Mouse (Mus musculus): Measurements from ENCODE around the gene Pou3f3.

GRCm38 (mm10) chr1:42704981-42705810, 9.6 kb downstream of the Pou3f3 start:
- TF ChIP-seq MAX (IDR thresholded peaks at IDR 0.05; ENCODE audit: low read depth), result no peak
- no peak for TF ChIP-seq POLR2A (IDR thresholded peaks at IDR 0.05; ENCODE audit: insufficient read length, low read depth)
- no peak for TF ChIP-seq POLR2AphosphoS2 (IDR thresholded peaks at IDR 0.05; ENCODE audit: insufficient read length, low read depth)
- no peak for TF ChIP-seq SRF (IDR thresholded peaks at IDR 0.05; ENCODE audit: control insufficient read depth, insufficient read length, low read depth)
- no peak for TF ChIP-seq E2F4 (IDR thresholded peaks at IDR 0.05; ENCODE audit: insufficient read depth)
- TF ChIP-seq USF1 (IDR thresholded peaks at IDR 0.05; ENCODE audit: low read depth), result no peak
- TF ChIP-seq CEBPB (IDR thresholded peaks at IDR 0.05; ENCODE audit: insufficient read depth, poor library complexity, severe bottlenecking), result no peak
- no peak for TF ChIP-seq MYOG (IDR thresholded peaks at IDR 0.05; ENCODE audit: control insufficient read depth in 1 of 3, insufficient read depth in 1 of 3, insufficient read length in 2 of 3, low read depth in 2 of 3)
- TF ChIP-seq TCF12 (IDR thresholded peaks at IDR 0.05; ENCODE audit: insufficient read depth, poor library complexity, severe bottlenecking), result no peak
- TF ChIP-seq MYOD1 (IDR thresholded peaks at IDR 0.05; ENCODE audit: control insufficient read depth in 1 of 3, insufficient read length in 2 of 3, low read depth in 2 of 3), result no peak
- no peak for TF ChIP-seq TCF3 (IDR thresholded peaks at IDR 0.05; ENCODE audit: insufficient read length, low read depth)
- TF ChIP-seq REST (IDR thresholded peaks at IDR 0.05; ENCODE audit: insufficient read depth, insufficient read length), result no peak
